Comparison of ENCODE assay signal across 8 mouse cellular contexts in the genomic region with DNA sequence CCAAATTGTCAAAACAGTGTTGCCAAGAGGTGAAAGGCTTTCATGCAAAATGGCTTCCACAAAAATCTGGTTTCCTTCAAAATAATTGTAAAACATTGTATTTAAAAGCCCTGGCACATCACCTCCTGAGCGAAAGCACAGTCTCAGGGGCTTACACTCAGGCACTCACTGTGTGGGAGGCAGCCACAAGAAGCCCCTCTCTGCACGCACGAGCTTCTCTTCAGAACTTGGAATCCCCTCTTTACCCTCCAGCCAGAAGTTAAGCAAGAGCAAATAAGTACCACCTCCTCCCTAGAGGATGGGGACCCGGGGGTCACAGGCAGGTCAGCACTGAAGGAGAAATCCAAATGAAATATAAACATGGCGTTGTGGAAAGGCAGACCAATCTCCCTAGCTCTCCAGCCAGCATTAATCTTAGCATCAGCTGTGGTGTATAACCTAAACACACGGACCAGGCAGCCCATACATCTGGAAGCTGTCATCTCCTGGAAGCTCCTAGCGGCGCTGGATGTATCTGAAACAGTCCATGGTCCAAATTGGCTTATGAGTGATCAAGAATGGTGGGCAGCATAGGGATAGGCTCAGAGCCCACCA. TPM values are rescaled to one million over a fixed set of nuclear protein-coding genes. Genes with fewer than 3 reads are reported as not detected.
DNase-seq lines count a peak whose midpoint lies in the region; ATAC-seq and TF ChIP-seq lines count a peak whose summit lies in the region.

No protein-coding gene starts in this region.

- H3K9ac ChIP-seq in forebrain, embryonic 16.5 days (replicated peaks; ENCODE audit: low read depth, low read length), result no peak overlapping the region
- no peak overlapping the region for H3K9ac ChIP-seq in lung, postnatal 0 days (replicated peaks; ENCODE audit: low read depth)
- 0 out of 2 replicates have a peak overlapping the region, but pooled peaks have one; percentile 12 for H3K9ac ChIP-seq in limb, embryonic 12.5 days (replicated peaks)
- peak overlapping the region; percentile 28; the same call in 1 of the 2 replicates for H3K9ac ChIP-seq in stomach, postnatal 0 days (ENCODE audit: low read length)

- H3K27me3 ChIP-seq in forebrain, embryonic 10.5 days (ENCODE audit: poor library complexity, severe bottlenecking), result peaks cover 61% of the 10 kb centered on the region
- H3K27me3 ChIP-seq in forebrain, embryonic 16.5 days (replicated peaks; ENCODE audit: control insufficient read depth, insufficient read depth, low read length), result peaks cover 5% of the 10 kb centered on the region
- H3K27me3 ChIP-seq in lung, postnatal 0 days (replicated peaks; ENCODE audit: insufficient read depth, low read length), result no peaks in the 10 kb centered on the region
- H3K27me3 ChIP-seq in limb, embryonic 12.5 days, result no peaks in the 10 kb centered on the region
- H3K27me3 ChIP-seq in stomach, postnatal 0 days (ENCODE audit: control insufficient read depth, insufficient read depth, low read length), result no peaks in the 10 kb centered on the region

- ATAC-seq in forebrain, embryonic 16.5 days, result no peak
- no peak for ATAC-seq in lung, postnatal 0 days
- no peak; the same call in 1 of the 2 replicates for ATAC-seq in limb, embryonic 12.5 days (ENCODE audit: insufficient number of reproducible peaks, insufficient read depth, low FRiP score, low TSS enrichment, low read depth)
- ATAC-seq in stomach, postnatal 0 days (ENCODE audit: low FRiP score, low TSS enrichment), result peak; percentile 19; the same call in 1 of the 2 replicates

- peaks cover 100% of the 10 kb centered on the region for H3K4me1 ChIP-seq in forebrain, embryonic 10.5 days
- peaks cover 52% of the 10 kb centered on the region for H3K4me1 ChIP-seq in forebrain, embryonic 16.5 days (replicated peaks; ENCODE audit: control insufficient read depth, insufficient read depth, low read length)
- H3K4me1 ChIP-seq in lung, postnatal 0 days (ENCODE audit: insufficient read depth, low read depth, low read length), result peaks cover 48% of the 10 kb centered on the region
- H3K4me1 ChIP-seq in limb, embryonic 12.5 days (replicated peaks), result peaks cover 91% of the 10 kb centered on the region
- peaks cover 13% of the 10 kb centered on the region; the same call in 1 of the 2 replicates for H3K4me1 ChIP-seq in stomach, postnatal 0 days (replicated peaks; ENCODE audit: control insufficient read depth, insufficient read depth)

- H3K9me3 ChIP-seq in forebrain, embryonic 10.5 days, result no peaks in the 10 kb centered on the region
- no peaks in the 10 kb centered on the region for H3K9me3 ChIP-seq in forebrain, embryonic 16.5 days (ENCODE audit: control insufficient read depth, low read length)
- no peaks in the 10 kb centered on the region for H3K9me3 ChIP-seq in lung, postnatal 0 days (ENCODE audit: low read length)
- H3K9me3 ChIP-seq in limb, embryonic 12.5 days, result no peaks in the 10 kb centered on the region
- H3K9me3 ChIP-seq in stomach, postnatal 0 days (ENCODE audit: control insufficient read depth, low read length), result no peaks in the 10 kb centered on the region

- TF ChIP-seq CTCF in lung, postnatal 0 days (IDR thresholded peaks at IDR 0.05), result 0 out of 2 replicates have a peak, but pooled peaks have one; percentile 12
- peak; percentile 25; the same call in 1 of the 2 replicates for TF ChIP-seq CTCF in stomach, postnatal 0 days (IDR thresholded peaks at IDR 0.05; ENCODE audit: low read depth)

- DNase-seq in forebrain, embryonic 10.5 days (ENCODE audit: extremely low spot score, low spot score), result no peak
- DNase-seq in lung, postnatal 0 days (ENCODE audit: low spot score), result peak; percentile 43
- DNase-seq in lung, postnatal 36 days, result no peak
- no peak for DNase-seq in stomach, postnatal 0 days (ENCODE audit: low spot score)
- no peak for DNase-seq in cerebellum, postnatal 36 days
- DNase-seq in left cerebral cortex, postnatal 36 days (ENCODE audit: low spot score in 2 of 2), result no peak

- H3K4me2 ChIP-seq in forebrain, embryonic 16.5 days (ENCODE audit: low read length), result no peak overlapping the region
- no peak overlapping the region for H3K4me2 ChIP-seq in lung, postnatal 0 days (replicated peaks; ENCODE audit: low read depth, low read length)
- peak overlapping the region; percentile 38 for H3K4me2 ChIP-seq in limb, embryonic 12.5 days
- peak overlapping the region; percentile 97 for H3K4me2 ChIP-seq in stomach, postnatal 0 days (replicated peaks; ENCODE audit: low read depth)

- 48% methylated on average over 8 of the region's 8 CpGs for WGBS in forebrain, embryonic 10.5 days
- 58% methylated on average over 8 of the region's 8 CpGs for WGBS in forebrain, embryonic 16.5 days
- WGBS in lung, postnatal 0 days, result 15% methylated on average over 8 of the region's 8 CpGs
- WGBS in limb, embryonic 12.5 days, result 20% methylated on average over 8 of the region's 8 CpGs
- WGBS in stomach, postnatal 0 days, result 26% methylated on average over 8 of the region's 8 CpGs

- no peak for TF ChIP-seq EP300 in lung, postnatal 0 days (IDR thresholded peaks at IDR 0.05)
- TF ChIP-seq EP300 in stomach, postnatal 0 days (optimal IDR thresholded peaks at IDR 0.05), result no peak

- intact Hi-C loops in left cerebral cortex, postnatal 36 days (cut with DNase I), result no loop called here

- H3K36me3 ChIP-seq in forebrain, embryonic 10.5 days (replicated peaks), result peaks cover 37% of the 10 kb centered on the region
- H3K36me3 ChIP-seq in forebrain, embryonic 16.5 days (ENCODE audit: control insufficient read depth, insufficient read depth), result no peaks in the 10 kb centered on the region
- H3K36me3 ChIP-seq in lung, postnatal 0 days (ENCODE audit: insufficient read depth, low read length), result no peaks in the 10 kb centered on the region; the same call in 1 of the 2 replicates
- peaks cover 17% of the 10 kb centered on the region; the same call in 1 of the 2 replicates for H3K36me3 ChIP-seq in limb, embryonic 12.5 days
- no peaks in the 10 kb centered on the region for H3K36me3 ChIP-seq in stomach, postnatal 0 days (ENCODE audit: control insufficient read depth, insufficient read depth, low read length)

- H3K27ac ChIP-seq in forebrain, embryonic 10.5 days, result peak overlapping the region; percentile 45; the same call in 1 of the 2 replicates
- H3K27ac ChIP-seq in forebrain, embryonic 16.5 days (ENCODE audit: low read length), result no peak overlapping the region
- no peak overlapping the region for H3K27ac ChIP-seq in lung, postnatal 0 days (ENCODE audit: low read length)
- H3K27ac ChIP-seq in limb, embryonic 12.5 days, result peak overlapping the region; percentile 53
- H3K27ac ChIP-seq in stomach, postnatal 0 days (replicated peaks), result peak overlapping the region; percentile 42; the same call in 1 of the 2 replicates

- peak overlapping the region; percentile 25 for H3K4me3 ChIP-seq in forebrain, embryonic 10.5 days
- H3K4me3 ChIP-seq in forebrain, embryonic 16.5 days (replicated peaks; ENCODE audit: low read length), result no peak overlapping the region
- no peak overlapping the region for H3K4me3 ChIP-seq in lung, postnatal 0 days (ENCODE audit: low read depth, low read length)
- 0 out of 2 replicates have a peak overlapping the region, but pooled peaks have one; percentile 12 for H3K4me3 ChIP-seq in limb, embryonic 12.5 days (replicated peaks)
- H3K4me3 ChIP-seq in stomach, postnatal 0 days (ENCODE audit: low read depth, low read length), result peak overlapping the region; percentile 6; the same call in 1 of the 2 replicates

RNA-seq across cellular contexts. Expression of a gene that starts 15.0 kb away (rescaled TPM):
- 21.0 and 23.6 TPM in 2 replicates for polyA plus RNA-seq in forebrain, embryonic 10.5 days (2016; fragmentation: Nextera tagmentation; extraction: Ambion mirVana)
- 8.0 and 11.2 TPM in 2 replicates for polyA plus RNA-seq in forebrain, embryonic 16.5 days (2015; fragmentation: Nextera tagmentation; extraction: Ambion mirVana)
- 15.2 and 21.3 TPM in 2 replicates for polyA plus RNA-seq in lung, postnatal 0 days (2015; fragmentation: Nextera tagmentation; extraction: Ambion mirVana)
- 21.6 and 23.0 TPM in 2 replicates for polyA plus RNA-seq in limb, embryonic 12.5 days (2016; fragmentation: Nextera tagmentation; extraction: Ambion mirVana)
- polyA plus RNA-seq in stomach, postnatal 0 days (2015; fragmentation: Nextera tagmentation; extraction: Ambion mirVana), result 8.4 and 8.5 TPM in 2 replicates
- 10 to 100 TPM; 40.5 to 51.6 TPM for total RNA-seq in left cerebral cortex, postnatal 36 days (2021)

Comparison
In these comparisons a context has a peak if more than half of its experiments do, and no peak if none do; other contexts are left out.
1. H3K27ac ChIP-seq: peak in forebrain, embryonic 10.5 days (single experiment), limb, embryonic 12.5 days (single experiment) and stomach, postnatal 0 days (single experiment); none in forebrain, embryonic 16.5 days (single experiment) and lung, postnatal 0 days (single experiment).
2. H3K4me3 ChIP-seq: peak in forebrain, embryonic 10.5 days (single experiment), limb, embryonic 12.5 days (single experiment) and stomach, postnatal 0 days (single experiment); none in forebrain, embryonic 16.5 days (single experiment) and lung, postnatal 0 days (single experiment).
3. H3K4me2 ChIP-seq: peak in limb, embryonic 12.5 days (single experiment) and stomach, postnatal 0 days (single experiment); none in forebrain, embryonic 16.5 days (single experiment) and lung, postnatal 0 days (single experiment).
4. H3K9ac ChIP-seq: peak in limb, embryonic 12.5 days (single experiment) and stomach, postnatal 0 days (single experiment); none in forebrain, embryonic 16.5 days (single experiment) and lung, postnatal 0 days (single experiment).